Mouse (Mus musculus) lung, adult 2 months (tissue): ENCODE results near the gene Dnah9.

Experiments used
- CTCF ChIP-seq: fragments of 200-500 bp; IDR thresholded peaks from 2 replicates; pipeline ENCODE4 v1.5.1; 2011; ENCODE audit warnings: mild to moderate bottlenecking, low read length, control low read depth; ENCODE audit not compliant: insufficient read depth
- POLR2A ChIP-seq: fragments of 200-500 bp; IDR thresholded peaks from 2 replicates; pipeline ENCODE4 v1.6.1; 2011; ENCODE audit warnings: low read depth, mild to moderate bottlenecking, control low read depth, low read length, borderline replicate concordance; ENCODE audit errors: extremely low read depth

- TF ChIP-seq CTCF (no peak), POLR2A (no peak)
Observed at GRCm38 (mm10) chr11:65838999-65839398, 329.4 kb downstream of the Dnah9 start.
